Mouse (Mus musculus) midbrain, embryonic 15.5 days (tissue): ENCODE results near the gene Mrpl58. TPM values are rescaled to one million over a fixed set of nuclear protein-coding genes. Genes with fewer than 3 reads are reported as not detected.

ENCODE experiments used
- ATAC-seq: fragments of 200-750 bp; cut with Nextera tagmentation; replicated peaks from 2 replicates; pipeline ENCODE4 v1.8.0; 2017; ENCODE audit warnings: moderate TSS enrichment
- H3K27ac ChIP-seq: fragments of 300-500 bp; sonication (generic); 2 replicates; pipeline ENCODE4 v1.5.1; 2015; ENCODE audit warnings: mild to moderate bottlenecking, inconsistent platforms
- H3K27me3 ChIP-seq: fragments of 300-500 bp; sonication (generic); replicated peaks from 2 replicates; pipeline ENCODE4 v1.6.1; 2015; ENCODE audit warnings: inconsistent platforms
- H3K36me3 ChIP-seq: fragments of 300-500 bp; sonication (generic); replicated peaks from 2 replicates; pipeline ENCODE4 v1.6.1; 2015; ENCODE audit warnings: inconsistent platforms
- H3K4me1 ChIP-seq: fragments of 300-500 bp; sonication (generic); 2 replicates; pipeline ENCODE4 v1.6.1; 2015; ENCODE audit warnings: inconsistent platforms
- H3K4me2 ChIP-seq: fragments of 300-500 bp; sonication (generic); 2 replicates; pipeline ENCODE4 v1.6.1; 2015; ENCODE audit warnings: inconsistent platforms, mild to moderate bottlenecking, moderate library complexity
- H3K4me3 ChIP-seq: fragments of 300-500 bp; sonication (generic); 2 replicates; pipeline ENCODE4 v1.5.1; 2015; ENCODE audit warnings: mild to moderate bottlenecking, inconsistent platforms
- H3K9ac ChIP-seq: fragments of 300-500 bp; sonication (generic); 2 replicates; pipeline ENCODE4 v1.6.1; 2015; ENCODE audit warnings: mild to moderate bottlenecking, inconsistent platforms
- H3K9me3 ChIP-seq: fragments of 300-500 bp; sonication (generic); 2 replicates; pipeline ENCODE4 v1.6.1; 2016; ENCODE audit warnings: inconsistent platforms
- WGBS: fragments of 180-500 bp; shearing (Covaris S2); methylation state at CpG from one replicate; pipeline ENCODE4 v1.1.7; 2015; ENCODE audit warnings: mixed read lengths; 5-methylcytosine and 5-hydroxymethylcytosine counted together
- polyA plus RNA-seq: library from polyadenylated mRNA; unstranded; fragments of >200 nt; fragmentation: Nextera tagmentation; extraction: Ambion mirVana; gene quantifications from 2 replicates; pipeline ENCODE4 v1.2.1, GENCODE M21; 2015

Gene Mrpl58
- polyA plus RNA-seq, 1 experiment from 2014 or later = 182 TPM

GRCm38 (mm10) chr11:115433342-115433741, 29.8 kb downstream of the Mrpl58 start:
- no peak overlapping the region for H3K4me3 ChIP-seq
- no peaks in the 10 kb centered on the region for H3K9me3 ChIP-seq
- H3K4me2 ChIP-seq = no peak overlapping the region
- H3K9ac ChIP-seq = no peak overlapping the region
- H3K27ac ChIP-seq = no peak overlapping the region
- H3K4me1 ChIP-seq = peaks cover 12% of the 10 kb centered on the region
- 85% methylated on average over 6 of the region's 6 CpGs for WGBS
- no peak for ATAC-seq
- H3K36me3 ChIP-seq = peaks cover 32% of the 10 kb centered on the region
- no peaks in the 10 kb centered on the region for H3K27me3 ChIP-seq

- Histone ChIP-seq H3K4me2 (peak overlapping the region; percentile 54), H3K36me3 (peaks cover 19% of the 10 kb centered on the region), H3K9ac (peak overlapping the region; percentile 27), H3K4me1 (peaks cover 12% of the 10 kb centered on the region), H3K9me3 (no peaks in the 10 kb centered on the region), H3K27me3 (no peaks in the 10 kb centered on the region), H3K4me3 (peak overlapping the region; percentile 28), H3K27ac (no peak overlapping the region)
- 4% methylated on average over 31 of the region's 31 CpGs for WGBS
- ATAC-seq = no peak; the same call in 1 of the 2 replicates
Observed at GRCm38 (mm10) chr11:115435596-115436337, 32.2 kb downstream of the Mrpl58 start.

DNA sequence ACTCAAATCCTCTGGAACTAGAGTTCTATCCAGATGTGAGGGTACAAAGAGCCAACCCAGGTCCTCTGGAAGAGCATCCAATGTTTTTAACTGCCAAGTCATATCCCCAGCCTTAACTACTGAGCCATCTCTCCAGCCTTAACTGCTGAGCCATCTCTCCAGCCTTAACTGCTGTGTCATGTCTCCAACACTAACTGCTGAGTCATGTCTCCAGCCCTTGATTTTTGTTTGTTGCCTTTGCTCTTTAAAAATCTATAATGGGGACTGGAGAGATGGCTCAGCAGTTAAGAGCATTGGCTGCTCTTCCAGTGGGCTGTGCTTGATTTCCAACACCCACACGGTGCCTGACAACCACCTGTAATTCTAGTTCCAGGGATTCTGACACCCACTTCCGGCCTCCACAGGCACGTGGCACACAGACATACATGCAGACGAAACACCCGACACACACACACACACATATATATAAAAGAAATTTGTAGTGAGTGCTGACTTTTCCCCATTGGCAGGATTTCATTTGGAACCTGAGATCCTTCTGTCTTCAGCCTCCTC, 34.1 kb downstream of the Mrpl58 start:
- Histone ChIP-seq H3K4me1 (peaks cover 12% of the 10 kb centered on the region), H3K36me3 (0 out of 2 replicates have a peak, but pooled peaks cover 5% of the 10 kb centered on the region), H3K4me2 (no peak overlapping the region), H3K9ac (no peak overlapping the region), H3K9me3 (no peaks in the 10 kb centered on the region), H3K27me3 (no peaks in the 10 kb centered on the region), H3K27ac (no peak overlapping the region), H3K4me3 (no peak overlapping the region)
- ATAC-seq = no peak
- 88% methylated on average over 5 of the region's 5 CpGs for WGBS

DNA sequence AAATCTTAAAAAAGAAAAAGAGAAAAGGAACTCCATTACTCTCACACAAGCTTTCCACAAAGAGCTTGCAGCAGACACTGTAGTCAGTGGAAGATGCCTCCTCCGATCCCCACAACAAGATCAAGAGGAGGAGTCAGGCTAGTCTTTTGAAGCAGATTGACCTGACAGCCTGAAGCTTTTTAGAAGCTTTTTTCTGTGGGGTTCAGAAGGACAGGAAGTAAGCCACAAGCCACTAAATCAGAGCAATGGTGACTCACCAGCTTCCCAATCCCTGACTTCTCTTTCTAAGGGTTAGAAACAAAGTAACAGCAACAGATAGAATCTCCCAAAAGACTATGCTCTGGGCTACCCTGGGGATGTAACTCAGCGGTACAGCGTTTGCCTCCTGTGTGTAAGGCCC, 35.8 kb downstream of the Mrpl58 start:
- Histone ChIP-seq H3K9ac (no peak overlapping the region), H3K4me1 (peaks cover 12% of the 10 kb centered on the region), H3K27me3 (no peaks in the 10 kb centered on the region), H3K4me2 (no peak overlapping the region), H3K4me3 (no peak overlapping the region), H3K36me3 (no peaks in the 10 kb centered on the region), H3K27ac (no peak overlapping the region), H3K9me3 (no peaks in the 10 kb centered on the region)
- WGBS = 87% methylated on average over 3 of the region's 3 CpGs
- ATAC-seq = no peak

DNA sequence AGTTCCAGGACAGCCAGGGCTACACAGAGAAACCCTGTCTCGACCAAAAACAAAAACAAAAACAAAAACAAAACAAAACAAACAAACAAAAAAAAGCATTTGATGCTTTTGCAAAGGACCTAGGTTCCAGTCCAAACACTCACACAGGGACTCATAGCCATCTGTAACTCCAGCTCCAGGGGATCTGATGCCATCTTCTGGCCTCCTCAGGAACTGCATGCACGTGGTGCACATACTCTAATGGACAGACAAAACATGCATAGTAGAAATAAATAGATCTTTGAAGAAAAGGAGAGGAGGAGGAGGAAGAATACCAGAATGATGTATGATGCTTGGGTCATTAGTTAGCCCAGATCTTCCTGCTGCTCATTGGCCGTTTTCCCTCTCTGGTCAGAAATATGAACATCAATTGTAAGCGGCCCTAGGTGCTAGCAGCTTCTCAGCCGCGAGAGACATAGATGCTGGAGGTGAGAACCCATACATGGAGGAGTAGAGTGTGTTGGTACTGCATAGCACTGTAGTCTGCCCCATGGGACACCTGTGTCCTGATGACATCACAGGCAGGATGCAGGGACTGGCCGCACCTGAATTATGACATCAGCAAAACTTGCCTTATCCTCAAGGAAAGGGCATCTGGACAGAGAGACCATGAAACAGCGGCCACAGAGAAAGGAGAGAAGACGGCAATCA, 36.5 kb downstream of the Mrpl58 start, which contains the start of gene Trim80:
TSS of gene Trim80 (plus strand) at position 640 of the 690 bp plus-strand sequence.
- H3K9ac ChIP-seq = no peak within 1 kb of the TSS
- H3K4me3 ChIP-seq = no peak within 1 kb of the TSS
- no peak within 1 kb of the TSS for H3K4me2 ChIP-seq
- H3K27me3 ChIP-seq = no peaks in the 10 kb centered on the region
- whole genome bisulfite sequencing = 94% methylated on average over 9 of the region's 9 CpGs
- no peaks in the 10 kb centered on the region for H3K9me3 ChIP-seq
- H3K36me3 ChIP-seq = no peaks in the 10 kb centered on the region
- ATAC-seq = no peak
- H3K27ac ChIP-seq = no peak within 1 kb of the TSS
- peaks cover 12% of the 10 kb centered on the region for H3K4me1 ChIP-seq

DNA sequence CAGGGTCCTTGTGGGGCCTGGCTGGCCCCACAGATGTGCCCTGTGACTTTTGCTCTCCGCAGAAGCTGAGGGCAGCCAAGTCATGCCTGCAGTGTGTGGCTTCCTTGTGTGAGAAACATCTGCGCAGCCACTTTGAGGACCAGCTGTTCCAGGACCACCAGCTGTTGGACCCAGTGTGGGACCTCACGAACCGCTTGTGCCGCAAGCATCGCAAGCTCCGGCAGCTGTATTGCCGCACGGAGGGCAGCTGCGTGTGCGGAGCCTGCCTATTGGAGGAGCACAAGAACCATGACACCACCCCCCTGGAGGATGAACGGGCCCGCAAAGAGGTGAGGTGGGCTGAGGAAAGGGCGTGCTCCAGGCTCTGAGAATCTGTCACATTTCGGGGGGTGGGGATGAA, 37.9 kb downstream of the Mrpl58 start:
- Histone ChIP-seq H3K27ac (no peak overlapping the region), H3K36me3 (no peaks in the 10 kb centered on the region), H3K4me2 (no peak overlapping the region), H3K9me3 (no peaks in the 10 kb centered on the region), H3K27me3 (no peaks in the 10 kb centered on the region), H3K9ac (no peak overlapping the region), H3K4me1 (peaks cover under 1% of the 10 kb centered on the region), H3K4me3 (no peak overlapping the region)
- no peak for ATAC-seq
- 47% methylated on average over 15 of the region's 15 CpGs for WGBS

DNA sequence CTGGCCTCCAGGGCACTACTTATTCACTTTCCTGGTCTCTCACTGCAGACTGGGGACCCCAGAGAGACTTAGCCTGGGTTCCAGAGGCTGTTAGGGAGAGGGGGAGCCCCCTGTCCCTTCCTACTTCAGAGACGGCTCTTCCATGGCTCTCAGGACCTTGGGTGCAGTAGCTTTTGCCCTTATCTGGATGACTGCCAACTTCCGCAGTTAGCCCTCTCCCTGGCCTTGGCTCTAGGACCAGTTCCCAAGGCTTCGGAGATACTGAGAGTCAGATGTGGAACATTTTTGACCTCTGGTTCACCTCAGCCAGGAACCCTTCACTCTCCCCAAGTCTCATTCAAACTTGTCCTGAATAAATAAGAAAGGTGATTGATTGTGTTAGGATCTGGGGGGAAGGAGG, 43.4 kb downstream of the Mrpl58 start:
- Histone ChIP-seq H3K4me2 (no peak overlapping the region), H3K36me3 (no peaks in the 10 kb centered on the region), H3K27ac (no peak overlapping the region), H3K27me3 (no peaks in the 10 kb centered on the region), H3K9ac (no peak overlapping the region), H3K9me3 (no peaks in the 10 kb centered on the region), H3K4me1 (no peaks in the 10 kb centered on the region), H3K4me3 (no peak overlapping the region)
- WGBS = 84% methylated on average over 3 of the region's 3 CpGs
- no peak for ATAC-seq

DNA sequence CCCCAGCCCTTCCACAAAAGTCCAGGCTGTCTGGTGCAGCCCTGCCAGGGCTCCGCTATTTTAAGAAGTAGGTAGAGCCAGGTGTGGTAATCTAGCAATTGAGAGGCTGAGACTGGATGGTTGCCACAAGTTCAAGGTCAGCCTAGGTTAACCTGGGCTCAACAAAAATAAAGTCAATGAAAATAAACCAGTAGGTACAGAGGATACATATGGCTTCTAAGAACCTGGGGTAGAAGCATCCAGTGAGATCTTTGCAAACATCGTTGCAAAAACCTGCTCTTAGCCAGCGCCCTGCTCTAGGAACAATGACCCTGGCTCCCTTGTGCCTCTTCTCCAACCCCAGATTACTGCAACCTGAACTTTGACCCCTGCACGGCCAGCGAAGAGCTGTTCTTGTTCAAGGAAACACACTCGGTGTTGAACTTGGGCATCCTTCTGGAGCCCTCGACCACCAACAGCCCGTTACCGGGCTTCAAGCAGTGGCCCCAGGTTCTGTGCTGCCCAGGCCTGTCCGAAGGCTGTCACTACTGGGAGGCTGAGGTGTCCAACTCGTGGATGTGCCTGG, 43.9 kb downstream of the Mrpl58 start:
- Histone ChIP-seq H3K9me3 (no peaks in the 10 kb centered on the region), H3K4me2 (no peak overlapping the region), H3K9ac (no peak overlapping the region), H3K27ac (no peak overlapping the region), H3K27me3 (no peaks in the 10 kb centered on the region), H3K4me1 (no peaks in the 10 kb centered on the region), H3K36me3 (no peaks in the 10 kb centered on the region), H3K4me3 (no peak overlapping the region)
- ATAC-seq = no peak
- 87% methylated on average over 11 of the region's 11 CpGs for WGBS

DNA sequence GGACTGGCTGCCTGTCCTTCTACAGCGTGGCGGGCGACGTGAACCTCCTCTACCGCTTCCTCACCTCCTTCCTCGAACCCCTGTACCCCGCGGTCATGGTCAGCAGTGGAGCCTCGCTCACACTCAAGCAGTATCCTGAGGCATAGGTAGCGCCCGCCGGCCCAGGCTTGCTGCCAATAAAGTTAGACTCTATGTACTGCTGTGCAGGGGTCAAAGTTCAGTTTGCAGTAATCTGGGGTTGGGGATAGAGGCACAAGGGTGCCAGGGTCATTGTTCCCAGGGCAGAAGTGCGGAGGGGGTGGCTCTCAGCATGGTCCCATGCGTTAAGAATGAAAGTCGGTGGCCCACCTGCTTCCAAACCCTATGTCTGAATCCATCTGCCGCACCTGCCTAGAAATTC, 44.5 kb downstream of the Mrpl58 start:
- H3K9me3 ChIP-seq = no peaks in the 10 kb centered on the region
- no peaks in the 10 kb centered on the region for H3K27me3 ChIP-seq
- no peaks in the 10 kb centered on the region for H3K4me1 ChIP-seq
- H3K4me2 ChIP-seq = no peak overlapping the region
- 83% methylated on average over 16 of the region's 16 CpGs for WGBS
- no peaks in the 10 kb centered on the region for H3K36me3 ChIP-seq
- H3K27ac ChIP-seq = no peak overlapping the region
- H3K4me3 ChIP-seq = no peak overlapping the region
- no peak for ATAC-seq
- no peak overlapping the region for H3K9ac ChIP-seq

- Histone ChIP-seq H3K4me1 (no peaks in the 10 kb centered on the region), H3K36me3 (no peaks in the 10 kb centered on the region), H3K9me3 (no peaks in the 10 kb centered on the region), H3K4me3 (no peak overlapping the region), H3K27me3 (no peaks in the 10 kb centered on the region), H3K9ac (no peak overlapping the region), H3K27ac (no peak overlapping the region), H3K4me2 (no peak overlapping the region)
- ATAC-seq = no peak
- WGBS = 57% methylated on average over 7 of the region's 7 CpGs
Observed at GRCm38 (mm10) chr11:115448998-115449397, 45.4 kb downstream of the Mrpl58 start.

DNA sequence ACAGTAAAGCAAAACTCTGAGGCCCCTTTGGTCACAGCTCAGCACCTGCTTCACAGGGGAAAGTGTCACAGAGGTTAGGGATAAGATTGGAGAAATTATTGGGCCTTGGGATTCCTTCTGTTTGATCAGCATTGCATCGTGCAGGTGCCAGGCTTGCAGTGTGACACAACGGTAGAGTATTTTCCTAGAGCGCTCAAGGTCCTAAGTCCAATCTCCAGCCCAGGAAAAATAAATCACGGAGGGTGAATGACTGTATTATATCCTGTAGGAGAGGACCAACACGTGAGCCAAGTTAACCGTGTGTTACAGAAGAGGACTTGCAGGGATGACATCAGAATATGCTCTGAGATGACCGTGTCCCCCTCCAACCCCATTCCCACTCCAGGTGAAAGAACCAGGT, 46.6 kb downstream of the Mrpl58 start:
- no peak overlapping the region for H3K4me3 ChIP-seq
- 92% methylated on average over 7 of the region's 7 CpGs for WGBS
- ATAC-seq = no peak
- H3K9ac ChIP-seq = no peak overlapping the region
- no peaks in the 10 kb centered on the region for H3K9me3 ChIP-seq
- H3K27ac ChIP-seq = no peak overlapping the region
- no peaks in the 10 kb centered on the region for H3K4me1 ChIP-seq
- no peaks in the 10 kb centered on the region for H3K36me3 ChIP-seq
- H3K27me3 ChIP-seq = no peaks in the 10 kb centered on the region
- H3K4me2 ChIP-seq = no peak overlapping the region

- Histone ChIP-seq H3K4me2 (no peak overlapping the region), H3K9ac (no peak overlapping the region), H3K4me3 (no peak overlapping the region), H3K27ac (no peak overlapping the region), H3K36me3 (no peaks in the 10 kb centered on the region), H3K9me3 (no peaks in the 10 kb centered on the region), H3K4me1 (no peaks in the 10 kb centered on the region), H3K27me3 (no peaks in the 10 kb centered on the region)
- ATAC-seq = no peak
- 80% methylated on average over 8 of the region's 8 CpGs for WGBS
Observed at GRCm38 (mm10) chr11:115451781-115452241, 48.3 kb downstream of the Mrpl58 start.
